Mouse (Mus musculus) ZHBTc4 (cell line): ENCODE measurements at regions not wholly inside any gene's neighbourhood (a gene's known extent, or its start where the extent isn't known, plus 50 kb on each side); places are given as distances from the start of the nearest gene placed in this dataset.

Experiments used
- DNase-seq: peaks from one replicate; pipeline ENCODE4 v3.0.0-alpha.2; 2011; ENCODE audit warnings: low read depth, low spot score

DNA sequence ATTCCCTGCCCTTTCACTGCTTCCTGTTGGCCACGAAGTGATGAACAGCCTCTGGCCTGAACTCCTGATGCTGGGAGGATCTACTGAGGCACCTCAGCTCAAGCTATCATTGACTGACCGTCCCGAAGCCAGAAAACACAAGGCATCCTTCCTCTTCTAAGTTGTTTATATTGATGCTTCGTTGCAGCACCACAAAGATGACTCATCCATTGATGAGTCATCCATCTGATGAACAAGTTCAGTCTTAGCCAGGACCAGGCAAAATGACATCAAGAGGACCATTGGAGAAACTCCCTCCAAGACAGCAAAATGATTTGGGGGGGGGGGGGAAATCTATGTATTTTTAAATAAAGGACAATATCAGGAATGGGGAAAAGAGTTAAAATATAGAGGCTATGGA is 144.5 kb downstream of the Rab28 start:
- DNase-seq: no peak

DNA sequence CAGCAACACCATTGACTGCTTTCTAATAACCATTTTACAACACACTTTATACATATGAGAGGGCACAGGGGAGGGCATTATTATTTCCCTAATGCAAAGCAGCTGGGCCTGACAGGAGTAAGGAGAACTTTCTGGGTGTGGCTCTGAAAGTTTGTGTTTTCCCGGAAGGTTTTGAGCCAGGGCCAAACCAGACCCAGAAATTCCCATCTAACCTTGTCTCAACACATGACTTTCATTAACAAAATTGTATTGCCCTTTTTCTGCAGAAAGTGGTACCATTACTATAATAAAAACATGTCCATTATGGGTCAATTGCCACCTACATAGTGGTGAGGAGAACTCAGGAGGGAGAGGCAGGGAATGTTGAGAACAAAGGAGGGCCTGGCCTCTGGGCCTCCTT is 145.7 kb downstream of the Rab28 start:
- no peak for DNase-seq

DNA sequence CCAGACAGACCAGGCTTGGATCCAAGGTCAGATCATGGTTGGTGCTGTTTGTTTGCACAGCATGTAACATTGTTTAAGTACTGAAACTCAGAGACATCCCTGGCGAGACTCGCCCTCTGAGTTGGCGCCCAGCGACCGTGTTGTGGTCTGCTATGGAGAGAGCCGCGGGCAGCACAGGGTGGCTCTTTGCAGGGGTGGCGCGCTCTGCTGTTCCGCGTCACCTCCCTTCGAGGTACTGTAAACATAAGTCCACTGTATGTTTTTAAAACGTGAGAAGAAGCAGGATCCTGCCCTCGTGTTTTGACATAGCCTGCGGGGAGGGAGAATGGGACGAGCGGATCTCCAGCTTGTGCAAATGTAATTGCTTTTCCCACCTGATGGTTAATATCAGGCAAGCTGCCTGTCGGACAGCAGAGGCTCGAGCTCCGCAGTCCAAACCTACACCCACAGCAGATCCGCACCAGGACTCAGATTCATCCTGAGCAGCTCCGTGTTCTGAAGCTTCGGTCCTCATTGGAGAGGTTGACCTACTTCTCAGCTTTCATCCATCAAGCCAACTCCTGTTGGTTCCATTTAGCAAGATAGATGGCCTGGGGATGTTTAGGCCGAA is 151.2 kb downstream of the Rab28 start:
- peak; percentile 34 for DNase-seq

DNA sequence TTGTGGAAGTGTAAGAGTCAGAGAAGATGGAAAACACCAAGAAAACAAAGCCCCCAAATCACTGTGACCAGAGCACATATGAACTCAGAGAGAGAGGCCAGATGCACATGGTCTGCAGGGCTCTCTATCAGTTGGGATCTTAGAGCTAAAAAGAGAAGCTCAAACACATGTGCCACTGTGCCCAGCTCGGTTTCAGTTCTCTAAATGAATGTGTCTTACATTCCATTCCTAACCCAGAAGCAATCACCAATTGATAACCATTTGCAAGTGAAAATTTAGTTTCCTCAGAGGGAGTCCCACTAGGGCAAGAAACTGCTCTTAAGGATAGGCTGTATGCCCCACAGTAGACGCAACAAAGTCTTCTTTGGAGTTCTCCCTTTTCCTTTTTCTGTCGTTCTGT is 153.6 kb downstream of the Rab28 start:
- DNase-seq: no peak

DNA sequence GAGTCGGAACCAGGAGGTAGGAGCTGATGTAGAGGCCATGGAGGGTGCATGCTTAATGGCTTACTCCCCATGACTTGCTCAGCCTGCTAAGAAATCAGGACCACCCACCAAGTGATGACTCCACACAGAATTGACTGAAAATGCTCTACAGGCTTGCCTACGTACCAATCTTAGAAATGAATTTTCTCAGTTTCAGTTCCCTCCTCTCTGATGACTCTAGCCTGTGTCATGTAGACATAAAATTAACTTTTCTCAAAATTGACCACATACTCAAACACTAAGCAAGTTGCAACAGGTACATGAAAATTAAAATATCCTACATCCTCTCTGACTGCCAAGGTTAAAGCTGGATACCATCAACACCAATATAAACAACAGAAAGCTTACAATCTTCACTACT is 157.9 kb downstream of the Rab28 start:
- no peak for DNase-seq

DNA sequence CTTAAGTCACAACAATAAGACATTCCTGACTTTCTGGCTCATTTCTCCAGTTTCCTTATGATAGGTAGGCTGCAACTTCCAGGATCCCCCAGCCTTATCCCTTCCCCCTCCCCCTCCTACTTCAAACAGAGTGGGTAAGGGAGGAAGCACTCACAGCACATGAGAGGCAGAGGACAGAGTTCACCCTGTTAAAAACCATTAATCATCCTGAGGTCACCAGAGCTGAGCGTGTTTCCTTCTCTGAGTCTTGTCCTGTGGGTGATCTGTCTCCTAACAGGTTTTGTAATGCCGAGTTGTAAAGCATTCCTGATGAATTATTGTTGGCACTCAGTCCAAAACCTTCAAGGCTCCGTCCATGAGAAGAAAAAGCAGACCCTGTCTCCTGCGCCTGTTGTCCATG is 161.0 kb downstream of the Rab28 start:
- no peak for DNase-seq

DNA sequence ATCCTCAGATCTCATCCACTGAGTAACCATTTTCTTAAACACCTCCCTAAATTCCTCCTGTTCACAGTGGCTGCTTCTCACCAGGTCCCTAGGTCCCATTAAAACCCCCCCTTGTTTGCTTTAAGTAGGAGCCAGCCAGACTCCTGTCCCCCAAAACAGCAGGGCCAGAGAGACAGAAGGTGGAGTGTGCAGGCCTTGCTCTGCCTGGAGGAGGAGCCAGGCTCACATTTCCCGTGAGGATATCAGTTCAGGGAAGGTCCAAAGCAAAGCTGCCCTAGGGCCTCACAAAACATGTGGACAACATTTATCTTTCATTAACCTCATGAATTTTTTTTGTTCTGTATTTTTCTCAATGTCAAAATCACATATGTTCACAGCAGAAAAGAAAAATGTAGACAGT is 167.2 kb downstream of the Rab28 start:
- DNase-seq: no peak

DNA sequence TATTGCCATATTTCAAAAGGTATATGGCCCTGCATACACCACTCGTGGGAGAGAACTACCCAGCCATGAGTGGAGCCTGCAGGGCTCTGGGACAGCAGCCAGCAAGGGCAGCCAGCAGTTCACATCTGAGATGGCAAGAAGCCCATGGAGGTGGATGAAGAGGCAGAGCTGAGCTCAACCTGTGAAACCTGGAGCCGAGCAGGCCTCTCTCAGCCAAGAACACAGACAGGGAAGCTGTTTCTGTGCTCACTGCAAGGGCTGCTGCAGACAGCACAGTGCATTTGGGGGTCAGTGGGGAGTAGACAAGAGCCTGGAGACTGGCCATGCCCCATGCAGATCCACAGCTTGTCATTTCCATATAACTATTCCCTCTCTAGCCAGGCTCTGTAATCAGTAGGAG is 173.4 kb downstream of the Rab28 start:
- no peak for DNase-seq
